Mouse (Mus musculus) intestine, postnatal 0 days (tissue): Measurements from ENCODE around the gene Fbxl21. TPM values are rescaled to one million over a fixed set of nuclear protein-coding genes. Genes with fewer than 3 reads are reported as not detected.

Experiments used
- ATAC-seq: fragments of 200-750 bp; cut with Nextera tagmentation; 2 replicates; pipeline ENCODE4 v1.8.0; 2017; ENCODE audit warnings: mild to moderate bottlenecking, moderate TSS enrichment, moderate library complexity
- H3K27ac ChIP-seq: fragments of 300-500 bp; sonication (generic); 2 replicates; pipeline ENCODE4 v1.5.1; 2014; ENCODE audit warnings: mild to moderate bottlenecking, low read depth, low read length, moderate library complexity
- H3K27me3 ChIP-seq: fragments of 300-500 bp; sonication (generic); replicated peaks from 2 replicates; pipeline ENCODE4 v1.6.1; 2014; ENCODE audit warnings: low read length, mixed read lengths; ENCODE audit not compliant: control insufficient read depth, insufficient read depth
- H3K36me3 ChIP-seq: fragments of 300-500 bp; sonication (generic); 2 replicates; pipeline ENCODE4 v1.6.1; 2014; ENCODE audit warnings: mild to moderate bottlenecking, moderate library complexity; ENCODE audit not compliant: control insufficient read depth, insufficient read depth
- H3K4me1 ChIP-seq: fragments of 300-500 bp; sonication (generic); replicated peaks from 2 replicates; pipeline ENCODE4 v1.6.1; 2014; ENCODE audit warnings: antibody characterized with exemption, low read length, mixed read lengths; ENCODE audit not compliant: control insufficient read depth, insufficient read depth
- H3K4me2 ChIP-seq: fragments of 300-500 bp; sonication (generic); replicated peaks from 2 replicates; pipeline ENCODE4 v1.6.1; 2014; ENCODE audit warnings: low read depth, mild to moderate bottlenecking, moderate library complexity
- H3K4me3 ChIP-seq: fragments of 300-500 bp; sonication (generic); 2 replicates; pipeline ENCODE4 v1.5.1; 2014; ENCODE audit warnings: low read depth, low read length
- H3K9ac ChIP-seq: fragments of 300-500 bp; sonication (generic); 2 replicates; pipeline ENCODE4 v1.6.1; 2014; ENCODE audit warnings: mild to moderate bottlenecking, low read depth, low read length
- H3K9me3 ChIP-seq: fragments of 300-500 bp; sonication (generic); 2 replicates; pipeline ENCODE4 v1.6.1; 2016; ENCODE audit warnings: mixed run types; ENCODE audit not compliant: control insufficient read depth
- CTCF ChIP-seq: sonication (generic); IDR thresholded peaks from 2 replicates; pipeline ENCODE4 v1.5.1; 2016; ENCODE audit warnings: low read depth, mild to moderate bottlenecking, control low read depth, antibody characterized with exemption, moderate library complexity
- WGBS: fragments of 180-500 bp; shearing (Covaris S2); extraction: QIAGEN DNeasy Blood & Tissue Kit; methylation state at CpG from one replicate; pipeline ENCODE4 v1.1.7; 2014; 5-methylcytosine and 5-hydroxymethylcytosine counted together
- polyA plus RNA-seq: library from polyadenylated mRNA; unstranded; fragments of >200 nt; fragmentation: Nextera tagmentation; extraction: Ambion mirVana; gene quantifications from 2 replicates; pipeline ENCODE4 v1.2.1, GENCODE M21; 2015

Gene Fbxl21
- polyA plus RNA-seq, 1 experiment from 2014 or later, result 3.7 TPM

- H3K4me3 ChIP-seq, result no peak overlapping the region
- H3K27me3 ChIP-seq, result no peaks in the 10 kb centered on the region
- no peaks in the 10 kb centered on the region for H3K4me1 ChIP-seq
- no peaks in the 10 kb centered on the region for H3K9me3 ChIP-seq
- no peaks in the 10 kb centered on the region for H3K36me3 ChIP-seq
- 74% methylated on average over 6 of the region's 6 CpGs for WGBS
- TF ChIP-seq CTCF, result no peak
- H3K27ac ChIP-seq, result no peak overlapping the region
- no peak overlapping the region for H3K9ac ChIP-seq
- no peak overlapping the region for H3K4me2 ChIP-seq
- no peak for ATAC-seq
These were observed 15.3 kb upstream of the Fbxl21 start for GRCm38 (mm10) chr13:56506871-56507496.

- Histone ChIP-seq H3K9ac (no peak overlapping the region), H3K9me3 (no peaks in the 10 kb centered on the region), H3K36me3 (no peaks in the 10 kb centered on the region), H3K27ac (no peak overlapping the region), H3K4me1 (no peaks in the 10 kb centered on the region), H3K4me2 (no peak overlapping the region), H3K27me3 (no peaks in the 10 kb centered on the region), H3K4me3 (no peak overlapping the region)
- TF ChIP-seq CTCF, result no peak
- ATAC-seq, result no peak
- WGBS, result 77% methylated on average over 2 of the region's 2 CpGs
These were observed 12.5 kb upstream of the Fbxl21 start for GRCm38 (mm10) chr13:56509796-56510195.

- no peak for ATAC-seq
- no peak for TF ChIP-seq CTCF
These were observed 8.7 kb upstream of the Fbxl21 start for GRCm38 (mm10) chr13:56513595-56513994.

GRCm38 (mm10) chr13:56516311-56516710, 6.0 kb upstream of the Fbxl21 start:
- Histone ChIP-seq H3K4me3 (no peak overlapping the region), H3K27me3 (no peaks in the 10 kb centered on the region), H3K9ac (no peak overlapping the region), H3K27ac (no peak overlapping the region), H3K4me1 (no peaks in the 10 kb centered on the region), H3K9me3 (no peaks in the 10 kb centered on the region), H3K36me3 (no peaks in the 10 kb centered on the region), H3K4me2 (no peak overlapping the region)
- 64% methylated on average over 4 of the region's 4 CpGs for WGBS
- no peak for TF ChIP-seq CTCF
- ATAC-seq, result no peak

More at GRCm38 (mm10) chr13:56513595-56513994, 8.7 kb upstream of the Fbxl21 start:
- Histone ChIP-seq H3K27me3 (no peaks in the 10 kb centered on the region), H3K4me3 (no peak overlapping the region), H3K4me1 (no peaks in the 10 kb centered on the region), H3K27ac (no peak overlapping the region), H3K36me3 (no peaks in the 10 kb centered on the region), H3K4me2 (no peak overlapping the region), H3K9me3 (no peaks in the 10 kb centered on the region), H3K9ac (no peak overlapping the region)

GRCm38 (mm10) chr13:56516816-56517215, 5.5 kb upstream of the Fbxl21 start:
- no peaks in the 10 kb centered on the region for H3K27me3 ChIP-seq
- no peak for TF ChIP-seq CTCF
- no peaks in the 10 kb centered on the region for H3K9me3 ChIP-seq
- H3K27ac ChIP-seq, result no peak overlapping the region
- H3K4me1 ChIP-seq, result no peaks in the 10 kb centered on the region
- no peak for ATAC-seq
- H3K4me3 ChIP-seq, result no peak overlapping the region
- no peak overlapping the region for H3K9ac ChIP-seq
- no peaks in the 10 kb centered on the region for H3K36me3 ChIP-seq
- 55% methylated on average over 7 of the region's 7 CpGs for WGBS
- H3K4me2 ChIP-seq, result no peak overlapping the region

- no peaks in the 10 kb centered on the region for H3K9me3 ChIP-seq
- H3K9ac ChIP-seq, result peak overlapping the region; percentile 52
- TF ChIP-seq CTCF, result no peak
- no peaks in the 10 kb centered on the region for H3K4me1 ChIP-seq
- H3K4me2 ChIP-seq, result peak overlapping the region; percentile 96
- ATAC-seq, result no peak
- H3K4me3 ChIP-seq, result peak overlapping the region; percentile 67
- H3K36me3 ChIP-seq, result no peaks in the 10 kb centered on the region
- WGBS, result 5% methylated on average over 8 of the region's 8 CpGs
- H3K27ac ChIP-seq, result no peak overlapping the region
- H3K27me3 ChIP-seq, result no peaks in the 10 kb centered on the region
These were observed 522 bp downstream of the Fbxl21 start for GRCm38 (mm10) chr13:56522821-56523167.

GRCm38 (mm10) chr13:56526871-56527270, 4.6 kb downstream of the Fbxl21 start:
- Histone ChIP-seq H3K4me2 (no peak overlapping the region), H3K9me3 (no peaks in the 10 kb centered on the region), H3K9ac (no peak overlapping the region), H3K27ac (no peak overlapping the region), H3K36me3 (no peaks in the 10 kb centered on the region), H3K4me3 (no peak overlapping the region), H3K4me1 (0 out of 2 replicates have a peak, but pooled peaks cover 3% of the 10 kb centered on the region), H3K27me3 (no peaks in the 10 kb centered on the region)
- no peak for TF ChIP-seq CTCF
- ATAC-seq, result no peak
- 72% methylated on average over 12 of the region's 12 CpGs for WGBS
